Mouse (Mus musculus) erythroblast, embryonic 14.5 days (primary cell): ENCODE measurements around the gene Rab38.

Experiments
- GATA1 ChIP-seq: IDR thresholded peaks from 2 replicates; pipeline ENCODE4 v1.6.1; 2012; ENCODE audit warnings: low read length, inconsistent platforms, mixed read lengths
- TAL1 ChIP-seq: IDR thresholded peaks from 3 replicates; pipeline ENCODE4 v1.6.1; 2012; ENCODE audit warnings: low read length, inconsistent platforms, mixed read lengths

DNA sequence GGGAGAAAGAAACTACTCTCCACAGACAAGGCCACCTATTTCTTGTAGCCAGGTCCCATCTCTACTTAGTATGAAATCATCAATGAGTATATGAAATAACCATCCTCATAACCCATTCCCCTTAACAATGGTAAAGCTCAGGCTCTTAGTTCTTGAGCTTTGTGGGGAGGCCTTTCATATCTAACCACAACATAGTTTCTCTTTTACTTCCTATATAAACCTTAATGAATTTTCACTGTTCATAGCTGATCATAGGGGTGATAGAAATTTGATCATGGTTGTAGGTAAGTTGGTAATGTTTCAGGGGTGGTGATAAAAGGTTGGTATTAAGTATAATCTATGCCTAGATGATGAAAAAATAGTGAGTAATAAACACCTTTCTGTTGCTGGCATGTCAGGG is 12.6 kb downstream of the Rab38 start:
- TF ChIP-seq GATA1, result no peak
- no peak for TF ChIP-seq TAL1
